Mouse (Mus musculus) ES-E14 (cell line): ENCODE results near the gene Zdhhc17.

Experiments used
- CHD2 ChIP-seq: IDR thresholded peaks from 2 replicates; pipeline ENCODE4 v1.6.1; 2014; ENCODE audit warnings: mild to moderate bottlenecking, low read depth, low read length, inconsistent platforms
- HCFC1 ChIP-seq: IDR thresholded peaks from 2 replicates; pipeline ENCODE4 v1.6.1; 2012; ENCODE audit warnings: low read length, inconsistent platforms, borderline replicate concordance; ENCODE audit not compliant: insufficient read depth
- MAFK ChIP-seq: IDR thresholded peaks from 2 replicates; pipeline ENCODE4 v1.6.1; 2014; ENCODE audit warnings: mild to moderate bottlenecking, low read depth, low read length, inconsistent platforms; ENCODE audit not compliant: insufficient read depth
- ZC3H11A ChIP-seq: IDR thresholded peaks from 2 replicates; pipeline ENCODE4 v1.6.1; 2012; ENCODE audit warnings: low read depth, mild to moderate bottlenecking, inconsistent platforms, low read length, borderline replicate concordance

DNA sequence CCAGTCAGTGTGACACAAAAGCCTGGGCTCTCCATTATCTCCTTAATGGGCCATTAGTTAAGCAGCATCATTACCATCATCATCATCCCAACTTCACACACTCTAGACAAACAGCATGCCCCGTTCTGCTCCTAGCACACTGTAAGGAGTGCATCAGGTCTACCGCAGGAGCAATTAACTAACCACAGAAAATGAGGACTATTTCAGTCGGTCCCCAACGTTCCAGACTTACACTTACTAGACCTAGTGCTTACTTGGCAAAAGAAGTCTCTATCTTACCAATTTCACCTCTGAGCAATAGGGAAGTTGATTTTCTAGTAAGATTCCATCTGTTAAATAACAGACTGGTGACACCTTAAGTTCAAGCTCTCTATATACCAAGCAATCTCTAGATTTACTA, 2.3 kb downstream of the Zdhhc17 start:
- TF ChIP-seq CHD2: no peak
- no peak for TF ChIP-seq MAFK
- no peak for TF ChIP-seq ZC3H11A
- TF ChIP-seq HCFC1: no peak
